20 mouse cellular contexts compared by ENCODE assay signal in the genomic region with DNA sequence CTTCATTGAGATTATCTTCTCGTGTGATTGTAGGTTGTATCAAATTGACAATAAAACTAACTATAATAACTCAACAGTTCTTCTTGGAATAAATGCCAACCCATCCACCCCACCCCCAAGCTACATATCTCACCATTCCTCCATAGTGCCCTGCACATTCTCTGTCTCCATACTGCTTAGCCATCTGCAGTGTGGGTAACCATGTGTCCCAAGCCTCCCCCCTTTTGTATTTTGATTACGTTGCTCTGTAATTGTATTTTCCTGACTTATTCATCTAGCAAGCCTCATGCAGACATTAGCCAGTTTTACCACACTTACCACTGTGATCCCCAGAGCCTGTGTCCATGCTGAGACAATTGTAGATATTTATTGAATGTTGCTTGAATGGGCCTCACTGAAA.
"Had no signal": no experiment of that assay in that cellular context is flagged by ENCODE, and none has a peak within 500 bp of the region (broad histone marks: within the 10 kb centered on the region; RNA-seq: fewer than 3 reads in every experiment).

No protein-coding gene starts in this region.

- ATAC-seq: midbrain, embryonic 15.5 days had no signal

- H3K27me3 ChIP-seq: kidney, embryonic 15.5 days; liver, embryonic 13.5 days; midbrain, embryonic 12.5 days; midbrain, embryonic 15.5 days; neural tube, embryonic 12.5 days; neural tube, embryonic 15.5 days had no signal

- H3K4me2 ChIP-seq: kidney, embryonic 15.5 days; liver, embryonic 13.5 days; midbrain, embryonic 12.5 days; midbrain, embryonic 15.5 days; neural tube, embryonic 12.5 days; neural tube, embryonic 15.5 days had no signal

- DNase-seq: kidney, adult 8-10 months; kidney, postnatal 10 days; kidney, postnatal 36 days; layer of hippocampus, postnatal 36 days; liver, embryonic 13.5 days; lung, adult 2 months; lung, postnatal 14 days; right cerebral cortex, postnatal 14 days; right cerebral cortex, postnatal 4 days; thymus, adult 2 months; thymus, postnatal 14 days; thymus, postnatal 4 days had no signal

- H3K9me3 ChIP-seq: kidney, embryonic 15.5 days; liver, embryonic 13.5 days; midbrain, embryonic 12.5 days; midbrain, embryonic 15.5 days; neural tube, embryonic 12.5 days; neural tube, embryonic 15.5 days had no signal

- H3K4me1 ChIP-seq: liver, embryonic 13.5 days; midbrain, embryonic 15.5 days; neural tube, embryonic 12.5 days had no signal

- H3K27ac ChIP-seq: kidney, embryonic 15.5 days; left cerebral cortex, adult 2 months; liver, embryonic 13.5 days; macrophage; midbrain, embryonic 12.5 days; midbrain, embryonic 15.5 days; neural tube, embryonic 12.5 days; neural tube, embryonic 15.5 days; stomach, postnatal 0 days had no signal

- H3K36me3 ChIP-seq: kidney, embryonic 15.5 days; liver, embryonic 13.5 days; midbrain, embryonic 12.5 days; midbrain, embryonic 15.5 days; neural tube, embryonic 12.5 days; neural tube, embryonic 15.5 days had no signal

- H3K4me3 ChIP-seq: kidney, embryonic 15.5 days; left cerebral cortex, adult 2 months; liver, embryonic 13.5 days; midbrain, embryonic 12.5 days; midbrain, embryonic 15.5 days; neural tube, embryonic 12.5 days; neural tube, embryonic 15.5 days had no signal

- H3K9ac ChIP-seq: kidney, embryonic 15.5 days; liver, embryonic 13.5 days; midbrain, embryonic 12.5 days; midbrain, embryonic 15.5 days; neural tube, embryonic 12.5 days; neural tube, embryonic 15.5 days had no signal
